Mouse (Mus musculus) cerebellum, adult 9-11 months (tissue): Measurements from ENCODE around the gene Gm11992.
A peak's percentile ranks its signal among the peaks of the same experiment; 100 is the strongest.

ENCODE experiments used
- DNase-seq: peaks from one replicate; pipeline ENCODE4 v3.0.0; 2022

Gm11992 gene

DNA sequence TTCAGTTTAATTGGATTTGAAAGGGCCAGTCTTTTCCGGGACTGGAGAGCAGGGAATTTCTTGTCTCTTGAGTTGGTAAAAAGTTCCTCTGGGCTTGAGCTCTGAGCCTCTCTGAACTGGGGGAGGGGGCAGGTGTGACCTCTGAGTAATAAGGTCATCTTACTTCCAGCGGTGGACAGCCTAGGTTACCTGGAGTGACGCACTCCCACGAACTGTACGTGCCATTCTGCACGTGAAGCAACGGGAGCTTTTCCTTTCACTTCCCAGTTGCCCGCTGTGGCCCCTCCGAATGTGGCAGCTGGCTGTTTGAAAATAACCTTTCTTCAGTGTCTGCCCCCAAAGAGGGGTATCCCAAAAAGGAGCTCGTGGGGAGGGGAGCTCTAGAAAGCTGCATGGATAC is 67.7 kb downstream of the Gm11992 start:
- no peak for DNase-seq

DNA sequence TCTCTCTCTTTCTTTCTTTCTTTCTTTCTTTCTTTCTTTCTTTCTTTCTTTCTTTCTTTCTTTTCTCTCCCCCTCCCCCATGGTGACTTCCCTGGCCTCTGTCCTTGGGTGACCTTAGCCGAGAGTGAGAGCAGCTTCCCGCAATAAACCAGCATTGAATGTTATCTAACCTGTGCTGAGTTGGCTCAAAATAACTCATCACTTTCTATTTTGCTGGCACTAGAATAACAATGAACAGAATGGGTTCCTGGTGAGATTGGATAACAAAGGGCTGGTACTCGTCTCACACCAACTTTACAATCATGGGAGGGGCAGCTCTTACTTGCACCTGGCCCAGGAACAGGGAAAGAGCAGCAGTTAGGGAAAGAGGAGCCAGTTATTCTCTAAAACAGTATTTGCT is 68.5 kb downstream of the Gm11992 start:
- no peak for DNase-seq

DNA sequence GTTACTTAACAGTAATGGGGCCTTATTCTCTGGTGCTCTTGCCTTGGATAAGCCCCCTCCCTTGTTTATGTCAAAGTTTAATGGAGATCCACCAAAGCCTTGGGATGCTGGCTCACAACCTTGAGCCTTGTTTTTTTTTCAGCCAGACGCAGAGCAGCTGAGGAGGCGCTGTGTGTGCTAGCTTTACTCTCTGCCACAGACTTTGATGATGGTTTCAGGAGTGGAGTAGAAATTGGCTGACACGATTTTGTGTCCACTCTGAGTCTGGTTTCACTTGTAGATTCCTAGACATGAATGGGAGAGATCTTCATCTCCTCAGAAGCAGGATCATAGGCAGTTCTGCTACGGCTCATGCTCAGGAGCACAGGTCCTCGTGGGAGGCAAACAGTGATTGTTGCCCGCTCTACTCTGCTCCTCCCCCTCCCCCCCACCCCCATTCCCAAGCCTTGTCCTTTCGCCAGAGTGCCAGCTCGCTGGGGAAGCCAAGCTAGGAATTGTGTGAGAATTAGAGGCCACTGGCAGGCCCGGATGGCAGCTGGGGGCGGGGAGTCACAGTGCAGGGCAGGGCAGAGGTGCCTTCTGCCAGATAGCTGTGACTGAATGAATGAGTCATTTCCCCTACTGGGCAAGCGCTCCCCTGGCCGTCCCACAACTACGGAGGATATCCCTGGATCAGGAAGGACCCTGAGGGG is 69.1 kb downstream of the Gm11992 start:
- DNase-seq, result peak; percentile 27

DNA sequence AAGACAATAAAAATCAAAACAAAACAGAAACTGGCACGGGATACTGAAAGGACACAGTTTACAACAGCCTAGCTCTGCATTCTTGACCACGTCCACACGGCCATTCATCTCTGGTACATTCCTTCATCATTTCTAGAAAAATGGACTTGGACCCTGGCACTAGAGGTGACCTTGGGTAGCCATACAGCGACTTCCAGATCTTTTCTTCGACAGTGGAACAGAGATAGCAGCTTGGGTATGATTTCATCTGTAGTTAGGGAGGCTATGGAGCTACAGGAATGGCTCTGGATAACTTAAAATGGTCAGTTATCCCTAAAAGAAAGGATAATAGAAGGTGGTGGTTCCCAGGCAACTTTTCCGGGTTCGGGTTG is 69.6 kb downstream of the Gm11992 start, which contains the start of gene Upp1:
TSS of gene Upp1 (plus strand) at position 54 of the 371 bp plus-strand sequence.
- DNase-seq, result no peak

DNA sequence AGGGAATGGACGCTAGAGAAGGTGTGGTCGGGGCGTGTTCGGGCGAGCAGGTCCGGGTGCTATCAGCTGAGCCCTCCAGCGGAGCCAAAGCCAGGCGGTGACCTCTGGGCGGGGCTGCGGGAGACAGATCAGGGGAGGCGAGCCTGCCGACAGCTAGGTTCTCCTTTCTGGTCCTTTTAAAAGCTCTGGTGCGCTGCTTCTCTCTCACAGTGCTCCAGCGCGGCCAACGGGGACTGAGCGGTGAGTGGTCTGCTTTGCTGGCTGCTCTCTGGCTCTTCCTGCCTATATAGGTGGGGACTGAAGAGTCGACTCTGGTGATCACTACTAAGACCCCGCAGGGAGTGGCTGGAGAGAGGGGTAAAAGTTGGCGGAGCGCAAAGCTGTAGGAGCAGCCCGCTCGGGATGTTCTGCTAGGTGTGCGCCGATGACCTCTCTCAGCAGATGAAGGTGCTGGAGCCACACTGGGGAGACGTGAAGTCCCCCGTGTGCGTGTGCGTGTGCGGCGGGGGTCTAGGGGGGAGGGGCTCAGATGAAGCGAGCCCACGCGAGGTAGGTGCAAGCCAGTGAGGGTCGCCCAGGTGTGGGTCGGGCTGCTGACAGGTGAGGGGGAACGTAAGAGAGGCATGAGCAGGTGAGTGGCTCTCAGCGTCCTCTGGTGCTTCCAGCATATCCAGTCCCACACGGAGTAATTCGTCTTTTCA is 70.2 kb downstream of the Gm11992 start:
- no peak for DNase-seq
